Mouse (Mus musculus): ENCODE results near the gene Phtf2. TPM values are rescaled to one million over a fixed set of nuclear protein-coding genes. Genes with fewer than 3 reads are reported as not detected.

Gene Phtf2
- polyA plus RNA-seq, 1 experiment from 2014 or later = 8.4 TPM

GRCm38 (mm10) chr5:20858404-20858803 is 23.5 kb downstream of the Phtf2 start:
- Histone ChIP-seq H3K27me3 (replicated peaks) (no peaks in the 10 kb centered on the region), H3K27ac (no peak overlapping the region), H3K9ac (no peak overlapping the region), H3K4me3 (replicated peaks) (no peak overlapping the region), H3K9me3 (no peaks in the 10 kb centered on the region), H3K36me3 (no peaks in the 10 kb centered on the region), H3K4me1 (replicated peaks) (no peaks in the 10 kb centered on the region), H3K4me2 (replicated peaks) (no peak overlapping the region)
- ATAC-seq = no peak
- 89% methylated on average over 2 of the region's 2 CpGs for WGBS

GRCm38 (mm10) chr5:20855066-20855465 is 26.9 kb downstream of the Phtf2 start:
- H3K9me3 ChIP-seq = no peaks in the 10 kb centered on the region
- H3K9ac ChIP-seq = no peak overlapping the region
- H3K27ac ChIP-seq = no peak overlapping the region
- H3K4me3 ChIP-seq (replicated peaks) = no peak overlapping the region
- 85% methylated on average over 4 of the region's 4 CpGs for WGBS
- no peak overlapping the region for H3K4me2 ChIP-seq (replicated peaks)
- no peaks in the 10 kb centered on the region for H3K27me3 ChIP-seq (replicated peaks)
- H3K36me3 ChIP-seq = no peaks in the 10 kb centered on the region
- H3K4me1 ChIP-seq (replicated peaks) = no peaks in the 10 kb centered on the region
- no peak for ATAC-seq

- Histone ChIP-seq H3K4me3 (replicated peaks) (no peak overlapping the region), H3K9ac (no peak overlapping the region), H3K27ac (no peak overlapping the region), H3K9me3 (no peaks in the 10 kb centered on the region), H3K27me3 (replicated peaks) (no peaks in the 10 kb centered on the region), H3K4me1 (replicated peaks) (no peaks in the 10 kb centered on the region), H3K4me2 (replicated peaks) (no peak overlapping the region), H3K36me3 (no peaks in the 10 kb centered on the region)
- 69% methylated on average over 2 of the region's 2 CpGs for WGBS
- no peak for ATAC-seq
Observed at GRCm38 (mm10) chr5:20847010-20847409, 34.9 kb downstream of the Phtf2 start.

- no peak overlapping the region for H3K4me3 ChIP-seq (replicated peaks)
- 65% methylated on average over 2 of the region's 2 CpGs for WGBS
- H3K4me1 ChIP-seq (replicated peaks) = no peaks in the 10 kb centered on the region
- no peak overlapping the region for H3K27ac ChIP-seq
- H3K27me3 ChIP-seq (replicated peaks) = no peaks in the 10 kb centered on the region
- ATAC-seq = no peak
- H3K9ac ChIP-seq = no peak overlapping the region
- no peaks in the 10 kb centered on the region for H3K9me3 ChIP-seq
- no peak overlapping the region for H3K4me2 ChIP-seq (replicated peaks)
- no peaks in the 10 kb centered on the region for H3K36me3 ChIP-seq
Observed at GRCm38 (mm10) chr5:20843816-20844215, 38.1 kb downstream of the Phtf2 start.

GRCm38 (mm10) chr5:20843405-20843804 is 38.5 kb downstream of the Phtf2 start:
- H3K9ac ChIP-seq = no peak overlapping the region
- no peak for ATAC-seq

GRCm38 (mm10) chr5:20837082-20837481 is 44.8 kb downstream of the Phtf2 start:
- WGBS = 100% methylated on average over 1 of the region's 1 CpGs
- no peak overlapping the region for H3K27ac ChIP-seq
- no peaks in the 10 kb centered on the region for H3K4me1 ChIP-seq (replicated peaks)
- no peaks in the 10 kb centered on the region for H3K9me3 ChIP-seq
- H3K9ac ChIP-seq = no peak overlapping the region
- H3K4me2 ChIP-seq (replicated peaks) = no peak overlapping the region
- ATAC-seq = no peak
- H3K27me3 ChIP-seq (replicated peaks) = no peaks in the 10 kb centered on the region
- H3K4me3 ChIP-seq (replicated peaks) = no peak overlapping the region
- no peaks in the 10 kb centered on the region for H3K36me3 ChIP-seq

More at GRCm38 (mm10) chr5:20843405-20843804, 38.5 kb downstream of the Phtf2 start:
- H3K4me1 ChIP-seq (replicated peaks) = no peaks in the 10 kb centered on the region
- H3K27ac ChIP-seq = no peak overlapping the region
- H3K36me3 ChIP-seq = no peaks in the 10 kb centered on the region
- H3K9me3 ChIP-seq = no peaks in the 10 kb centered on the region
- WGBS = 83% methylated on average over 2 of the region's 3 CpGs
- H3K4me3 ChIP-seq (replicated peaks) = no peak overlapping the region
- no peaks in the 10 kb centered on the region for H3K27me3 ChIP-seq (replicated peaks)
- H3K4me2 ChIP-seq (replicated peaks) = no peak overlapping the region

GRCm38 (mm10) chr5:20834399-20834798 is 47.5 kb downstream of the Phtf2 start:
- 91% methylated on average over 1 of the region's 1 CpGs for WGBS
- Histone ChIP-seq H3K4me1 (replicated peaks) (no peaks in the 10 kb centered on the region), H3K27ac (no peak overlapping the region), H3K36me3 (no peaks in the 10 kb centered on the region), H3K27me3 (replicated peaks) (no peaks in the 10 kb centered on the region), H3K9me3 (no peaks in the 10 kb centered on the region), H3K4me3 (replicated peaks) (no peak overlapping the region), H3K4me2 (replicated peaks) (no peak overlapping the region), H3K9ac (no peak overlapping the region)
- ATAC-seq = no peak

- H3K4me3 ChIP-seq (replicated peaks) = no peak overlapping the region
- no peaks in the 10 kb centered on the region for H3K9me3 ChIP-seq
- H3K36me3 ChIP-seq = no peaks in the 10 kb centered on the region
- H3K4me1 ChIP-seq (replicated peaks) = no peaks in the 10 kb centered on the region
- no peak for ATAC-seq
- H3K9ac ChIP-seq = no peak overlapping the region
- H3K4me2 ChIP-seq (replicated peaks) = no peak overlapping the region
- no peaks in the 10 kb centered on the region for H3K27me3 ChIP-seq (replicated peaks)
- H3K27ac ChIP-seq = no peak overlapping the region
- 89% methylated on average over 2 of the region's 2 CpGs for WGBS
Observed at GRCm38 (mm10) chr5:20831433-20831832, 50.5 kb downstream of the Phtf2 start.

GRCm38 (mm10) chr5:20830717-20831116 is 51.2 kb downstream of the Phtf2 start:
- no peak for ATAC-seq
- Histone ChIP-seq H3K4me3 (replicated peaks) (no peak overlapping the region), H3K27ac (no peak overlapping the region), H3K27me3 (replicated peaks) (no peaks in the 10 kb centered on the region), H3K9ac (no peak overlapping the region), H3K9me3 (no peaks in the 10 kb centered on the region), H3K36me3 (no peaks in the 10 kb centered on the region), H3K4me1 (replicated peaks) (no peaks in the 10 kb centered on the region), H3K4me2 (replicated peaks) (no peak overlapping the region)
- WGBS = 49% methylated on average over 1 of the region's 1 CpGs

- H3K4me1 ChIP-seq (replicated peaks) = no peaks in the 10 kb centered on the region
- no peaks in the 10 kb centered on the region for H3K9me3 ChIP-seq
- WGBS = 49% methylated on average over 1 of the region's 1 CpGs
- no peak overlapping the region for H3K4me3 ChIP-seq (replicated peaks)
- no peak overlapping the region for H3K27ac ChIP-seq
- no peaks in the 10 kb centered on the region for H3K36me3 ChIP-seq
- H3K4me2 ChIP-seq (replicated peaks) = no peak overlapping the region
- no peak overlapping the region for H3K9ac ChIP-seq
- ATAC-seq = no peak
- H3K27me3 ChIP-seq (replicated peaks) = no peaks in the 10 kb centered on the region
Observed at GRCm38 (mm10) chr5:20821647-20822046, 60.3 kb downstream of the Phtf2 start.

- Histone ChIP-seq H3K27ac (no peak overlapping the region), H3K9me3 (no peaks in the 10 kb centered on the region), H3K9ac (no peak overlapping the region), H3K36me3 (no peaks in the 10 kb centered on the region), H3K4me2 (replicated peaks) (no peak overlapping the region), H3K4me3 (replicated peaks) (no peak overlapping the region), H3K4me1 (replicated peaks) (no peaks in the 10 kb centered on the region), H3K27me3 (replicated peaks) (no peaks in the 10 kb centered on the region)
- ATAC-seq = no peak
Observed at GRCm38 (mm10) chr5:20821122-20821521, 60.8 kb downstream of the Phtf2 start.

GRCm38 (mm10) chr5:20815094-20815493 is 66.8 kb downstream of the Phtf2 start:
- 89% methylated on average over 2 of the region's 2 CpGs for WGBS
- no peak overlapping the region for H3K9ac ChIP-seq
- no peaks in the 10 kb centered on the region for H3K27me3 ChIP-seq (replicated peaks)
- H3K36me3 ChIP-seq = no peaks in the 10 kb centered on the region
- no peak overlapping the region for H3K4me2 ChIP-seq (replicated peaks)
- no peak for ATAC-seq
- no peak overlapping the region for H3K4me3 ChIP-seq (replicated peaks)
- H3K4me1 ChIP-seq (replicated peaks) = no peaks in the 10 kb centered on the region
- H3K27ac ChIP-seq = no peak overlapping the region
- no peaks in the 10 kb centered on the region for H3K9me3 ChIP-seq

GRCm38 (mm10) chr5:20810449-20810848 is 71.5 kb downstream of the Phtf2 start:
- Histone ChIP-seq H3K4me2 (replicated peaks) (no peak overlapping the region), H3K9me3 (no peaks in the 10 kb centered on the region), H3K9ac (no peak overlapping the region), H3K27ac (no peak overlapping the region), H3K4me3 (replicated peaks) (no peak overlapping the region), H3K36me3 (no peaks in the 10 kb centered on the region), H3K4me1 (replicated peaks) (no peaks in the 10 kb centered on the region), H3K27me3 (replicated peaks) (no peaks in the 10 kb centered on the region)
- ATAC-seq = no peak
- whole genome bisulfite sequencing = 86% methylated on average over 6 of the region's 6 CpGs

GRCm38 (mm10) chr5:20795932-20796331 is 86.0 kb downstream of the Phtf2 start:
- Histone ChIP-seq H3K9me3 (no peaks in the 10 kb centered on the region), H3K4me1 (replicated peaks) (no peaks in the 10 kb centered on the region), H3K27ac (no peak overlapping the region), H3K9ac (no peak overlapping the region), H3K4me3 (replicated peaks) (no peak overlapping the region), H3K36me3 (0 out of 2 replicates have a peak, but pooled peaks cover 2% of the 10 kb centered on the region), H3K27me3 (replicated peaks) (no peaks in the 10 kb centered on the region), H3K4me2 (replicated peaks) (no peak overlapping the region)
- ATAC-seq = no peak
- WGBS = 89% methylated on average over 5 of the region's 5 CpGs

All from intestine, embryonic 15.5 days (tissue).